Mouse (Mus musculus) MEL (cell line): ENCODE measurements around the gene Lsm12. TPM values are rescaled to one million over a fixed set of nuclear protein-coding genes. Genes with fewer than 3 reads are reported as not detected.
A peak's percentile ranks its signal among the peaks of the same experiment; 100 is the strongest.

Source experiments
- DNase-seq: peaks from one replicate; pipeline ENCODE4 v3.0.0; 2011; ENCODE audit warnings: low read depth, low spot score
- H3K27ac ChIP-seq: 2 replicates; pipeline ENCODE4 v1.5.1; 2012; ENCODE audit warnings: low read depth, mild to moderate bottlenecking, control low read depth, low read length, moderate library complexity; ENCODE audit not compliant: control insufficient read depth
- H3K27me3 ChIP-seq, 2 experiments: fragments of 150-350 bp in 1 of 2; sonication (generic) in 1 of 2; 2 replicates each; pipeline ENCODE4 v1.6.1; 2012; ENCODE audit warnings: low read length in 2 of 2, mild to moderate bottlenecking in 2 of 2, improper control_type of control experiment in 1 of 2, moderate library complexity in 1 of 2; ENCODE audit not compliant: insufficient read depth in 2 of 2, control insufficient read depth in 1 of 2
- H3K36me3 ChIP-seq, 2 experiments: 2 replicates each; pipeline ENCODE4 v1.6.1; 2012 to 2014; ENCODE audit warnings: low read length in 2 of 2, improper control_type of control experiment in 1 of 2, inconsistent platforms in 1 of 2, mild to moderate bottlenecking in 1 of 2; ENCODE audit not compliant: insufficient read depth in 2 of 2, control insufficient read depth in 1 of 2
- H3K4me1 ChIP-seq, 2 experiments: fragments of 150-350 bp in 1 of 2; sonication (generic) in 1 of 2; 2 replicates each; pipeline ENCODE4 v1.6.1; 2012; ENCODE audit warnings: low read length in 2 of 2, improper control_type of control experiment in 1 of 2, mild to moderate bottlenecking in 1 of 2; ENCODE audit not compliant: insufficient read depth in 2 of 2, control insufficient read depth in 1 of 2
- H3K4me3 ChIP-seq, 2 experiments: fragments of 150-350 bp in 1 of 2; sonication (generic) in 1 of 2; 2 replicates each; pipeline ENCODE4 v1.5.1; 2012; ENCODE audit warnings: low read depth in 2 of 2, low read length in 2 of 2, mild to moderate bottlenecking in 2 of 2, moderate library complexity in 2 of 2, control low read depth in 1 of 2, improper control_type of control experiment in 1 of 2; ENCODE audit not compliant: control insufficient read depth in 1 of 2, insufficient read depth in 1 of 2
- H3K79me2 ChIP-seq: 2 replicates; pipeline ENCODE4 v1.6.1; 2012; ENCODE audit warnings: mild to moderate bottlenecking, low read length, moderate library complexity; ENCODE audit not compliant: control insufficient read depth, poor library complexity, insufficient read depth
- H3K9ac ChIP-seq: 2 replicates; pipeline ENCODE4 v1.6.1; 2012; ENCODE audit warnings: low read depth, mild to moderate bottlenecking, control low read depth, low read length, moderate library complexity; ENCODE audit not compliant: control insufficient read depth, poor library complexity, severe bottlenecking
- H3K9me3 ChIP-seq: fragments of 150-350 bp; sonication (generic); replicated peaks from 2 replicates; pipeline ENCODE4 v1.6.1; 2012; ENCODE audit warnings: mild to moderate bottlenecking, low read length, improper control_type of control experiment, moderate library complexity; ENCODE audit not compliant: insufficient read depth
- CHD2 ChIP-seq: IDR thresholded peaks from 2 replicates; pipeline ENCODE4 v1.6.1; 2011; ENCODE audit warnings: low read length, improper control_type of control experiment
- CTCF ChIP-seq, 3 experiments: IDR thresholded peaks in 2 of 3; conservative IDR thresholded peaks in 1 of 3; 2 replicates each; pipeline ENCODE4 v1.5.1; 2011 to 2012; ENCODE audit warnings: low read length in 3 of 3, low read depth in 2 of 3, mild to moderate bottlenecking in 2 of 3, improper control_type of control experiment in 1 of 3, inconsistent platforms in 1 of 3, mixed read lengths in 1 of 3, moderate library complexity in 1 of 3; ENCODE audit not compliant: control insufficient read depth in 1 of 3, insufficient read depth in 1 of 3, poor library complexity in 1 of 3, severe bottlenecking in 1 of 3
- EP300 ChIP-seq, 2 experiments: IDR thresholded peaks; 2 replicates each; pipeline ENCODE4 v1.6.1; 2011; ENCODE audit warnings: improper control_type of control experiment in 2 of 2, low read length in 2 of 2, low read depth in 1 of 2, mild to moderate bottlenecking in 1 of 2
- GATA1 ChIP-seq: IDR thresholded peaks from 2 replicates; pipeline ENCODE4 v1.6.1; 2011; ENCODE audit warnings: low read depth, low read length, improper control_type of control experiment
- HCFC1 ChIP-seq: IDR thresholded peaks from 2 replicates; pipeline ENCODE4 v1.6.1; 2012; ENCODE audit warnings: low read depth, mild to moderate bottlenecking, inconsistent platforms, low read length, improper control_type of control experiment, moderate library complexity
- MAFK ChIP-seq: IDR thresholded peaks from 2 replicates; pipeline ENCODE4 v1.6.1; 2011; ENCODE audit warnings: low read depth, mild to moderate bottlenecking, low read length, improper control_type of control experiment, borderline replicate concordance
- MAZ ChIP-seq: IDR thresholded peaks from 2 replicates; pipeline ENCODE4 v1.6.1; 2012; ENCODE audit warnings: low read depth, mild to moderate bottlenecking, inconsistent platforms, low read length, improper control_type of control experiment
- MXI1 ChIP-seq: IDR thresholded peaks from 2 replicates; pipeline ENCODE4 v1.6.1; 2011; ENCODE audit warnings: mild to moderate bottlenecking, low read depth, low read length, improper control_type of control experiment
- NELFE ChIP-seq: IDR thresholded peaks from 2 replicates; pipeline ENCODE4 v1.6.1; 2011; ENCODE audit warnings: low read depth, low read length, improper control_type of control experiment
- POLR2A ChIP-seq, 2 experiments: IDR thresholded peaks; 2 replicates each; pipeline ENCODE4 v1.6.1; 2011 to 2012; ENCODE audit warnings: low read length in 2 of 2, mild to moderate bottlenecking in 2 of 2, control low read depth in 1 of 2, improper control_type of control experiment in 1 of 2, low read depth in 1 of 2, moderate library complexity in 1 of 2; ENCODE audit not compliant: control insufficient read depth in 1 of 2, insufficient read depth in 1 of 2, poor library complexity in 1 of 2
- RCOR1 ChIP-seq: IDR thresholded peaks from 2 replicates; pipeline ENCODE4 v1.6.1; 2012; ENCODE audit warnings: low read depth, mild to moderate bottlenecking, inconsistent platforms, low read length, improper control_type of control experiment
- SIN3A ChIP-seq: IDR thresholded peaks from 2 replicates; pipeline ENCODE4 v1.6.1; 2012; ENCODE audit warnings: low read length, improper control_type of control experiment, inconsistent platforms
- TBP ChIP-seq: IDR thresholded peaks from 2 replicates; pipeline ENCODE4 v1.8.0; 2011; ENCODE audit warnings: low read depth, low read length, improper control_type of control experiment
- TCF12 ChIP-seq: IDR thresholded peaks from 2 replicates; pipeline ENCODE4 v1.6.1; 2014; ENCODE audit warnings: low read depth, mild to moderate bottlenecking, inconsistent platforms, low read length, improper control_type of control experiment, moderate library complexity
- UBTF ChIP-seq: IDR thresholded peaks from 2 replicates; pipeline ENCODE4 v1.6.1; 2012; ENCODE audit warnings: low read depth, mild to moderate bottlenecking, inconsistent platforms, low read length, improper control_type of control experiment, moderate library complexity, borderline replicate concordance; ENCODE audit not compliant: insufficient read depth
- USF2 ChIP-seq, 2 experiments: IDR thresholded peaks; 2 replicates each; pipeline ENCODE4 v1.6.1; 2011 to 2012; ENCODE audit warnings: improper control_type of control experiment in 2 of 2, low read length in 2 of 2, borderline replicate concordance in 1 of 2, inconsistent platforms in 1 of 2, low read depth in 1 of 2, mild to moderate bottlenecking in 1 of 2; ENCODE audit not compliant: insufficient read depth in 1 of 2
- ZC3H11A ChIP-seq: IDR thresholded peaks from 2 replicates; pipeline ENCODE4 v1.6.1; 2012; ENCODE audit warnings: low read depth, mild to moderate bottlenecking, inconsistent platforms, low read length, improper control_type of control experiment
- ZKSCAN1 ChIP-seq: IDR thresholded peaks from 2 replicates; pipeline ENCODE4 v1.6.1; 2012; ENCODE audit warnings: low read depth, mild to moderate bottlenecking, inconsistent platforms, low read length, improper control_type of control experiment, moderate library complexity
- ZMIZ1 ChIP-seq: IDR thresholded peaks from 2 replicates; pipeline ENCODE4 v1.6.1; 2012; ENCODE audit warnings: low read depth, mild to moderate bottlenecking, inconsistent platforms, low read length, improper control_type of control experiment, moderate library complexity
- polyA plus RNA-seq, 2 experiments: library from polyadenylated mRNA; stranded (reverse) in 1 of 2; unstranded in 1 of 2; fragments of >175 nt in 1 of 2; fragments of >200 nt in 1 of 2; gene quantifications; 2 replicates each; pipeline versions ENCODE4 v1.2.1 to v1.2.4; 2012; ENCODE audit warnings: low replicate concordance in 2 of 2, low read depth in 1 of 2; ENCODE audit not compliant: insufficient read length in 2 of 2, insufficient read depth in 1 of 2, missing spikeins in 1 of 2
- total RNA-seq: library from RNA; depleted of rRNA; stranded (reverse); fragments of 300-350 nt; gene quantifications from 2 replicates; pipeline ENCODE4 v1.2.3, GENCODE M21; 2012

The Lsm12 gene
- total and polyA plus RNA-seq, 3 experiments, result 75.0 to 150 (median 128) TPM

DNA sequence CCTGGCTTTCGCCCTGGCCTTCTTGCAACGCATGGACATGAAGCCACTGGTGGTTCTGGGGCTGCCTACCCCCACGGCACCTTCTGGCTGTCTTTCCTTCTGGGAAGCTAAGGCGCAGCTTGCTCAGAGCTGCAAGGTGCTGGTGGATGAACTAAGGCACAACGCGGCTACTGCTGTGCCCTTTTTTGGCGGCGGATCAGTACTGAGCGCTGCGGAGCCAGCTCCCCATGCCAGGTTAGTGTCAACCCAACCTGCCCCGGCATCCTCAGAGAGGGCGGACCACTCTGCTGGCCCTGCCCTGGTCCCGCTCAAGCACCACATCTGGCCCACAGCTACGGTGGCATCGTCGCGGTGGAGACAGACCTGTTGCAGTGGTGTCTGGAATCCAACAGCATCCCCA lies 38.6 kb downstream of the Lsm12 start:
- no peak overlapping the region for H3K9ac ChIP-seq
- peaks cover 0 to 13% of the 10 kb centered on the region in 2 experiments; a peak in 2 of 4 replicates for H3K4me1 ChIP-seq
- peak overlapping the region; percentile 9 to 75; a peak in 1 of 4 replicates for H3K4me3 ChIP-seq
- no peaks in the 10 kb centered on the region for H3K36me3 ChIP-seq
- H3K79me2 ChIP-seq, result no peaks in the 10 kb centered on the region
- TF ChIP-seq MAFK (no peak), CHD2 (no peak)
- no peak for DNase-seq
- H3K9me3 ChIP-seq, result no peaks in the 10 kb centered on the region
- H3K27ac ChIP-seq, result no peak overlapping the region
- no peaks in the 10 kb centered on the region for H3K27me3 ChIP-seq

DNA sequence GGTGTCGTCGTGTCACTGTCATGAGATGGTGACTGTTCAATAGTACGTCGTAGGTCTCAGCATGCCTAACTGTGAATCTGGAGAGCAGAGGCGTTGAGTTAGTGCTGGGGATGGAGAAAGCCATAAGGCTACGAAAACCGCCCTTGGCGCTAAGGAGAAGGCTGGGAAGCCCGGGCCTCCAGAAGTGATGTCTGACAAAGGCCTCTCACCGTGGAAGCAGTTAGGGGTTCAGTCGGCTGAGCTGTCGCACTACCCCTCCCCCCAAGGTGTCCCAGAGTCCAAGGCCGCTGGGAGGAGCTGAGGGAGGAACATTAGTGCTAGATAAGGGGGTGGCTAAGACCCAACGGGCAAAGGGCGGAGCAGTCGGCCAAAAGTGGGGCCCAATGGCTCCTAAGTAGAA lies 39.1 kb downstream of the Lsm12 start:
- Histone ChIP-seq H3K27me3 (no peaks in the 10 kb centered on the region), H3K27ac (no peak overlapping the region), H3K4me3 (peak overlapping the region; percentile 46 to 75), H3K9ac (peak overlapping the region; percentile 71), H3K9me3 (no peaks in the 10 kb centered on the region), H3K36me3 (no peaks in the 10 kb centered on the region), H3K79me2 (no peaks in the 10 kb centered on the region), H3K4me1 (peaks cover 0 to 14% of the 10 kb centered on the region in 2 experiments; a peak in 2 of 4 replicates)
- peak; percentile 72 for DNase-seq
- TF ChIP-seq POLR2A (IDR thresholded peaks at IDR 0.05; ENCODE audit: control insufficient read depth in 1 of 2, insufficient read depth in 1 of 2, low read depth in 1 of 2, low read length in 2 of 2, poor library complexity in 1 of 2), result peak in 1 of 2 experiments; percentile 21; a peak in 1 of 4 replicates
- TF ChIP-seq EP300 (IDR thresholded peaks at IDR 0.05; ENCODE audit: low read depth in 1 of 2, low read length in 2 of 2), result peak; percentile 18 to 52; a peak in 2 of 4 replicates
- 0 out of 2 replicates have a peak, but pooled peaks have one; percentile 7 for TF ChIP-seq MXI1
- 0 out of 2 replicates have a peak, but pooled peaks have one; percentile 22 for TF ChIP-seq TCF12
- no peak for TF ChIP-seq RCOR1
- peak; percentile 53; the same call in 1 of the 2 replicates for TF ChIP-seq MAZ
- TF ChIP-seq CHD2, result peak; percentile 38; the same call in 1 of the 2 replicates
- no peak for TF ChIP-seq GATA1
- TF ChIP-seq NELFE, result peak; percentile 47
- TF ChIP-seq TBP, result peak; percentile 49; the same call in 1 of the 2 replicates

DNA sequence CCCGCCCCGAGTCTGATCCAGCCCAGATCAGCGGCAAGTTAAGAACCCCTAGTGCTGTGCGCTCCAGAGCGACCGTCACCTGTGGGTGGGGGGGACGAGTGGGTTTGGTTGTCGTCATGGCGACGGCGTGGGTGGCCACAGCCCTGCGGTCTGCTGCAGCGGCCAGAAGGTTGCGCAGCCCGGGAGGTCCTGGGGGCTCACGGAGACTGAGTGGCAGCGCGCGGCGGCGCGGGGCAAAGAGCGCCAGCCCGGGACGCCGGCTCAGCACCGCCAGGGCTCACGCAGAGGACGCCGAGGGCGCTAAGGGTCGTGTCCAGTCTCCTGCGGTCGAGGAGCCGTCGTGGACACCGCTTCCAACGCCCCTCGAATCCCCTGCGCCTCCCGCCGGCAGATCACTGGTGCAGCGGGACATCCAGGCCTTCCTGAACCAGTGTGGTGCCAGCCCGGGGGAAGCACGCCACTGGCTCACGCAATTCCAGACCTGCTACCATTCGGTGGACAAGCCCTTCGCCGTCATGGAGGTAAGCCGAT lies 39.6 kb downstream of the Lsm12 start, which contains the start of gene Nags:
Gene Nags (plus strand): TSS at position 43 of the 531 bp plus-strand sequence.
- Histone ChIP-seq H3K79me2 (no peaks in the 10 kb centered on the region), H3K27me3 (no peaks in the 10 kb centered on the region), H3K27ac (0 out of 2 replicates have a peak within 1 kb of the TSS, but pooled peaks have one; percentile 10), H3K9me3 (no peaks in the 10 kb centered on the region), H3K4me1 (peaks cover 0 to 16% of the 10 kb centered on the region in 2 experiments; a peak in 2 of 4 replicates), H3K4me3 (peak within 1 kb of the TSS; percentile 46 to 75), H3K9ac (peak within 1 kb of the TSS; percentile 71), H3K36me3 (no peaks in the 10 kb centered on the region)
- peak; percentile 62 for DNase-seq
- TF ChIP-seq USF2 (IDR thresholded peaks at IDR 0.05; ENCODE audit: borderline replicate concordance in 1 of 2, insufficient read depth in 1 of 2, low read depth in 1 of 2, low read length in 2 of 2) (no peak), GATA1 (no peak), ZKSCAN1 (no peak), POLR2A (IDR thresholded peaks at IDR 0.05; ENCODE audit: control insufficient read depth in 1 of 2, insufficient read depth in 1 of 2, low read depth in 1 of 2, low read length in 2 of 2, poor library complexity in 1 of 2) (peak; percentile 26 to 46; a peak in 2 of 4 replicates), NELFE (peak; percentile 46; the same call in 1 of the 2 replicates), UBTF (no peak), HCFC1 (peak; percentile 42), SIN3A (peak; percentile 43), CTCF (IDR thresholded peaks at IDR 0.05 in 2 of 3, conservative IDR thresholded peaks at IDR 0.05 in 1 of 3; ENCODE audit: control insufficient read depth in 1 of 3, insufficient read depth in 1 of 3, low read depth in 2 of 3, low read length in 3 of 3, poor library complexity in 1 of 3, severe bottlenecking in 1 of 3) (no peak), MXI1 (peak; percentile 50; the same call in 1 of the 2 replicates), ZMIZ1 (peak; percentile 48), ZC3H11A (no peak), MAZ (0 out of 2 replicates have a peak, but pooled peaks have one; percentile 42)
